Mouse (Mus musculus) R1 (cell line): ENCODE results near the gene Hmcn2.
A peak's percentile ranks its signal among the peaks of the same experiment; 100 is the strongest.

Experiments
- DNase-seq: peaks from one replicate; pipeline ENCODE4 v3.0.0-alpha.2; 2018; ENCODE audit warnings: low read depth, low spot score

Gene Hmcn2

GRCm38 (mm10) chr2:31382952-31383351, 68.7 kb downstream of the Hmcn2 start:
- DNase-seq = peak; percentile 47

GRCm38 (mm10) chr2:31416968-31417367, 102.8 kb downstream of the Hmcn2 start:
- no peak for DNase-seq

GRCm38 (mm10) chr2:31418021-31418420, 103.8 kb downstream of the Hmcn2 start:
- no peak for DNase-seq

- peak; percentile 91 for DNase-seq
Observed at GRCm38 (mm10) chr2:31418571-31418970, 104.4 kb downstream of the Hmcn2 start.

- DNase-seq = peak; percentile 41
Observed at GRCm38 (mm10) chr2:31420914-31421313, 106.7 kb downstream of the Hmcn2 start.

- peak; percentile 73 for DNase-seq
Observed at GRCm38 (mm10) chr2:31422576-31422975, 108.4 kb downstream of the Hmcn2 start.

- DNase-seq = no peak
Observed at GRCm38 (mm10) chr2:31431477-31431876, 117.3 kb downstream of the Hmcn2 start.

- no peak for DNase-seq
Observed at GRCm38 (mm10) chr2:31434746-31435145, 120.5 kb downstream of the Hmcn2 start.

GRCm38 (mm10) chr2:31435567-31435966, 121.4 kb downstream of the Hmcn2 start:
- DNase-seq = peak; percentile 48

GRCm38 (mm10) chr2:31437480-31438245, 123.4 kb downstream of the Hmcn2 start:
- DNase-seq = no peak

- DNase-seq = no peak
Observed at GRCm38 (mm10) chr2:31439576-31439975, 125.4 kb downstream of the Hmcn2 start.

GRCm38 (mm10) chr2:31442480-31443160, 128.4 kb downstream of the Hmcn2 start:
- no peak for DNase-seq

GRCm38 (mm10) chr2:31446036-31446435, 131.8 kb downstream of the Hmcn2 start:
- DNase-seq = no peak

- peak; percentile 62 for DNase-seq
Observed at GRCm38 (mm10) chr2:31446456-31446855, 132.2 kb downstream of the Hmcn2 start.

GRCm38 (mm10) chr2:31447536-31447935, 133.3 kb downstream of the Hmcn2 start:
- DNase-seq = no peak

- no peak for DNase-seq
Observed at GRCm38 (mm10) chr2:31448756-31449440, 134.7 kb downstream of the Hmcn2 start.

GRCm38 (mm10) chr2:31449441-31449815, 135.2 kb downstream of the Hmcn2 start:
- DNase-seq = no peak

- DNase-seq = no peak
Observed at GRCm38 (mm10) chr2:31449902-31450301, 135.7 kb downstream of the Hmcn2 start.

GRCm38 (mm10) chr2:31450661-31451060, 136.4 kb downstream of the Hmcn2 start:
- DNase-seq = no peak

- no peak for DNase-seq
Observed at GRCm38 (mm10) chr2:31451530-31451929, 137.3 kb downstream of the Hmcn2 start.

GRCm38 (mm10) chr2:31453011-31453410, 138.8 kb downstream of the Hmcn2 start:
- no peak for DNase-seq

- peak; percentile 79 for DNase-seq
Observed at GRCm38 (mm10) chr2:31453559-31454177, 139.5 kb downstream of the Hmcn2 start.
